Mouse (Mus musculus) liver, adult 2 months (tissue): Measurements from ENCODE around the gene Afdn.

Experiments used
- CTCF ChIP-seq: fragments of 200-500 bp; IDR thresholded peaks from 2 replicates; pipeline ENCODE4 v1.5.1; 2011; ENCODE audit warnings: low read depth, low read length, control low read depth
- POLR2A ChIP-seq: fragments of 200-500 bp; IDR thresholded peaks from 2 replicates; pipeline ENCODE4 v1.6.1; 2011; ENCODE audit warnings: low read length, control low read depth; ENCODE audit not compliant: insufficient read depth; ENCODE audit errors: extremely low read depth

DNA sequence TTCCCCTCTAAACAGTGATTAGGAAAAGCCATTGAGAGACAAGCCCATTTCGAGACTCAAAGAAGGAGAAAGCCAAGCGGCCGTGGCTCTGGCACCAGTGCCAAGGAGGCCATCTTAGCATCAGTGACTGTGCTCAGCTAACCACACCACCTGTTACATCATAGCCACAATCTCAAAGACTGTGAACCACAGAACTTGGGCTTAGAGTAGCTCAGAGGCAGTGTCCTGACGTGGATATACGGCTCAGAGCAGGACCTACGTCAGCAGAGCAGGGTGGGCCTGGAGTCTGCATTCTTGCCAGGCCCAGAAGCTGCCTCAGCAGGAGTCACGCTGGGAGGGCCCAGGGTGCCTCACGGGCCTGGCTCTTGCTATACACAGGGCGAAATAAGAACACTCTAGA is 44.8 kb upstream of the Afdn start:
- TF ChIP-seq CTCF (no peak), POLR2A (no peak)
